Mouse (Mus musculus) myocyte (in vitro differentiated cells): ENCODE data around the gene Rapgef3. TPM values are rescaled to one million over a fixed set of nuclear protein-coding genes. Genes with fewer than 3 reads are reported as not detected.

Experiments used
- H3K27me3 ChIP-seq: one replicate; pipeline ENCODE4 v1.6.1; 2011; ENCODE audit not compliant: control insufficient read depth, insufficient read depth, insufficient read length
- H3K36me3 ChIP-seq: one replicate; pipeline ENCODE4 v1.6.1; 2011; ENCODE audit not compliant: control insufficient read depth, insufficient read depth
- H3K4me2 ChIP-seq: one replicate; pipeline ENCODE4 v1.6.1; 2011; ENCODE audit warnings: low read depth, control low read depth
- H3K4me3 ChIP-seq: one replicate; pipeline ENCODE4 v1.5.1; 2011; ENCODE audit warnings: mild to moderate bottlenecking, control low read depth, moderate library complexity
- H3K79me2 ChIP-seq: one replicate; pipeline ENCODE4 v1.6.1; 2011; ENCODE audit not compliant: control insufficient read depth, insufficient read depth
- H3ac ChIP-seq: one replicate; pipeline ENCODE4 v1.6.1; 2011; ENCODE audit not compliant: control insufficient read depth, insufficient read length
- CEBPB ChIP-seq: IDR thresholded peaks from 2 replicates; pipeline ENCODE4 v1.6.1; 2011; ENCODE audit warnings: mild to moderate bottlenecking, moderate library complexity; ENCODE audit not compliant: poor library complexity, insufficient read depth, severe bottlenecking
- E2F4 ChIP-seq: IDR thresholded peaks from one replicate; pipeline ENCODE4 v1.6.1; 2011; ENCODE audit warnings: mild to moderate bottlenecking, control low read depth, moderate library complexity; ENCODE audit not compliant: insufficient read depth
- MAX ChIP-seq: IDR thresholded peaks from one replicate; pipeline ENCODE4 v1.6.1; 2011; ENCODE audit warnings: low read depth, mild to moderate bottlenecking, control low read depth
- MYOD1 ChIP-seq, 3 experiments: IDR thresholded peaks; one replicate each; pipeline ENCODE4 v1.6.1; 2011; ENCODE audit warnings: control low read depth in 2 of 3, low read depth in 2 of 3, mild to moderate bottlenecking in 2 of 3, moderate library complexity in 1 of 3; ENCODE audit not compliant: insufficient read length in 2 of 3, control insufficient read depth in 1 of 3
- MYOG ChIP-seq, 3 experiments: IDR thresholded peaks; one replicate each; pipeline ENCODE4 v1.6.1; 2011; ENCODE audit warnings: control low read depth in 2 of 3, low read depth in 2 of 3, mild to moderate bottlenecking in 2 of 3; ENCODE audit not compliant: insufficient read length in 2 of 3, control insufficient read depth in 1 of 3, insufficient read depth in 1 of 3
- POLR2A ChIP-seq: IDR thresholded peaks from one replicate; pipeline ENCODE4 v1.6.1; 2011; ENCODE audit warnings: low read depth, mild to moderate bottlenecking, control low read depth, moderate library complexity; ENCODE audit not compliant: insufficient read length
- POLR2AphosphoS2 ChIP-seq: IDR thresholded peaks from one replicate; pipeline ENCODE4 v1.6.1; 2011; ENCODE audit warnings: low read depth, control low read depth; ENCODE audit not compliant: insufficient read length
- REST ChIP-seq: IDR thresholded peaks from one replicate; pipeline ENCODE4 v1.6.1; 2011; ENCODE audit warnings: mild to moderate bottlenecking, control low read depth, moderate library complexity; ENCODE audit not compliant: insufficient read depth, insufficient read length
- SRF ChIP-seq: IDR thresholded peaks from one replicate; pipeline ENCODE4 v1.6.1; 2011; ENCODE audit warnings: low read depth; ENCODE audit not compliant: control insufficient read depth, insufficient read length
- TCF12 ChIP-seq: IDR thresholded peaks from one replicate; pipeline ENCODE4 v1.6.1; 2011; ENCODE audit warnings: mild to moderate bottlenecking, control low read depth; ENCODE audit not compliant: poor library complexity, insufficient read depth, severe bottlenecking
- TCF3 ChIP-seq: IDR thresholded peaks from one replicate; pipeline ENCODE4 v1.6.1; 2011; ENCODE audit warnings: low read depth, control low read depth; ENCODE audit not compliant: insufficient read length
- USF1 ChIP-seq: IDR thresholded peaks from one replicate; pipeline ENCODE4 v1.6.1; 2011; ENCODE audit warnings: low read depth, mild to moderate bottlenecking, control low read depth, moderate library complexity
- polyA plus RNA-seq: library from polyadenylated mRNA; unstranded; fragments of >200 nt; fragmentation: generic; extraction: Trizol; gene quantifications from one replicate; pipeline ENCODE4 v1.2.1, GENCODE M21; 2012; ENCODE audit warnings: missing spikeins

The Rapgef3 gene
- polyA plus RNA-seq, 1 experiment = 1.2 TPM

GRCm38 (mm10) chr15:97746278-97746677 lies 21.5 kb downstream of the Rapgef3 start:
- no peak overlapping the region for H3K4me3 ChIP-seq
- no peak for TF ChIP-seq REST
- no peak for TF ChIP-seq MAX
- no peak for TF ChIP-seq TCF12
- no peak for TF ChIP-seq MYOG (IDR thresholded peaks at IDR 0.05; ENCODE audit: control insufficient read depth in 1 of 3, insufficient read depth in 1 of 3, insufficient read length in 2 of 3, low read depth in 2 of 3)
- TF ChIP-seq POLR2A = no peak
- no peak for TF ChIP-seq POLR2AphosphoS2
- no peak for TF ChIP-seq SRF
- no peak for TF ChIP-seq TCF3
- TF ChIP-seq USF1 = no peak
- no peak for TF ChIP-seq E2F4
- no peak for TF ChIP-seq MYOD1 (IDR thresholded peaks at IDR 0.05; ENCODE audit: control insufficient read depth in 1 of 3, insufficient read length in 2 of 3, low read depth in 2 of 3)
- TF ChIP-seq CEBPB = no peak
- no peak overlapping the region for H3ac ChIP-seq
- peaks cover 41% of the 10 kb centered on the region for H3K27me3 ChIP-seq
- no peaks in the 10 kb centered on the region for H3K79me2 ChIP-seq
- no peak overlapping the region for H3K4me2 ChIP-seq
- no peaks in the 10 kb centered on the region for H3K36me3 ChIP-seq

DNA sequence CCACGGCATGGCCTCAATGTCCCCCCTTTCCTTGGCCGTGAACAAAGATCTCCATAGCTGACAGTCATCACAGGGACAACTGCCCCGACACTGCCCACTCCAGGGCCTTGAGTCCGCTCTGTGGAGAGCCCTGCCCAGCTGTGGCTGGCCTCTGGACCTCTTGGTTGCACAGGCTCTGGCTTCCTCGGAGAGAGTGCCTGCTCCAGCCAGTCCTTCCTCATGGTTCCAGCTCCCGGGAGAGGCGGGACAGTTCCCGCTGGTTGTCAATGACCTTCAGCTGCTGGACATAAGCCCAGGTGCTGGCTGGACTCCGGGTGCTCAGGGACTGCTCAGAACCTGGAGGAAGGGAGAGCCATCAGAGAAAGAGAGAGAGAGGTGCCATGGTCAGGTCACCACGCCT lies 22.4 kb downstream of the Rapgef3 start:
- Histone ChIP-seq H3ac (no peak overlapping the region), H3K4me2 (no peak overlapping the region), H3K4me3 (no peak overlapping the region), H3K36me3 (no peaks in the 10 kb centered on the region), H3K27me3 (peaks cover 45% of the 10 kb centered on the region), H3K79me2 (no peaks in the 10 kb centered on the region)
- TF ChIP-seq POLR2AphosphoS2 (no peak), MAX (no peak), CEBPB (no peak), SRF (no peak), TCF3 (no peak), MYOD1 (IDR thresholded peaks at IDR 0.05; ENCODE audit: control insufficient read depth in 1 of 3, insufficient read length in 2 of 3, low read depth in 2 of 3) (no peak), POLR2A (no peak), REST (no peak), USF1 (no peak), E2F4 (no peak), MYOG (IDR thresholded peaks at IDR 0.05; ENCODE audit: control insufficient read depth in 1 of 3, insufficient read depth in 1 of 3, insufficient read length in 2 of 3, low read depth in 2 of 3) (no peak), TCF12 (no peak)

GRCm38 (mm10) chr15:97744930-97745329 lies 22.8 kb downstream of the Rapgef3 start:
- Histone ChIP-seq H3K4me2 (no peak overlapping the region), H3K36me3 (no peaks in the 10 kb centered on the region), H3K4me3 (no peak overlapping the region), H3ac (no peak overlapping the region), H3K79me2 (no peaks in the 10 kb centered on the region), H3K27me3 (peaks cover 45% of the 10 kb centered on the region)
- no peak for TF ChIP-seq MYOG (IDR thresholded peaks at IDR 0.05; ENCODE audit: control insufficient read depth in 1 of 3, insufficient read depth in 1 of 3, insufficient read length in 2 of 3, low read depth in 2 of 3)
- TF ChIP-seq USF1 = no peak
- TF ChIP-seq TCF3 = no peak
- no peak for TF ChIP-seq REST
- no peak for TF ChIP-seq POLR2A
- no peak for TF ChIP-seq SRF
- no peak for TF ChIP-seq MYOD1 (IDR thresholded peaks at IDR 0.05; ENCODE audit: control insufficient read depth in 1 of 3, insufficient read length in 2 of 3, low read depth in 2 of 3)
- TF ChIP-seq E2F4 = no peak
- no peak for TF ChIP-seq TCF12
- no peak for TF ChIP-seq POLR2AphosphoS2
- no peak for TF ChIP-seq MAX
- no peak for TF ChIP-seq CEBPB

DNA sequence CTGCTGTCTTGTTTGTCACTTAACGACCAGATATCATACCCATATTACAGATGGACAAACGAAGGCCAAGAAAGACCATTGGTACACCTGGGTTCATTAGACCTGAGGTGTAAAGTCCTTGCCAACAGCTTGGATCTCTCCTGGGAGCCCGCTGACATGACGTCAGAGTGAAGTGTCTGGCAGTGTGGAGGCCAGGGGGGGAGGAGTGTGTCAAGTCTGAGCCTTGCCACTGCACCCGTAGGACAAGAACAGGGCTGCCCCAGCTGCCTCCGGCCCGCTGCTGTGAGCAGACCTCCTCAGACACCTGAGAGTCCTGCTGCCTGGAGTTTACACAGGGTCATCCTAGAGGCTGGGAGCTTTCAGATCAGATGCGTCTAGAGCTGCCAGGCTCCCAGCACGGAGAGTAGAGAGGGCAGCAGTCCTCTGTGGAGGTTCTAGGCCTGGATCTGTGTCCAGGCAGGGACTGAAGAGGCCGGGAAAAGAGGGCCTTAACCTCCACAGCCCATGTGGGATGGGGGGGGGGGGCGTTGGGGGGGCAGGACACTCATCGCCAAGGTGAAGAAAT lies 23.7 kb downstream of the Rapgef3 start:
- H3ac ChIP-seq = no peak overlapping the region
- no peaks in the 10 kb centered on the region for H3K36me3 ChIP-seq
- H3K4me2 ChIP-seq = no peak overlapping the region
- H3K79me2 ChIP-seq = no peaks in the 10 kb centered on the region
- no peak overlapping the region for H3K4me3 ChIP-seq
- peaks cover 45% of the 10 kb centered on the region for H3K27me3 ChIP-seq
- TF ChIP-seq POLR2AphosphoS2 = no peak

GRCm38 (mm10) chr15:97743210-97743609 lies 24.6 kb downstream of the Rapgef3 start:
- no peaks in the 10 kb centered on the region for H3K79me2 ChIP-seq
- H3K36me3 ChIP-seq = no peaks in the 10 kb centered on the region
- H3K4me3 ChIP-seq = no peak overlapping the region
- peaks cover 41% of the 10 kb centered on the region for H3K27me3 ChIP-seq
- TF ChIP-seq POLR2A (no peak), USF1 (no peak), SRF (no peak), MYOD1 (IDR thresholded peaks at IDR 0.05; ENCODE audit: control insufficient read depth in 1 of 3, insufficient read length in 2 of 3, low read depth in 2 of 3) (no peak), TCF12 (no peak), POLR2AphosphoS2 (no peak), TCF3 (no peak), MYOG (IDR thresholded peaks at IDR 0.05; ENCODE audit: control insufficient read depth in 1 of 3, insufficient read depth in 1 of 3, insufficient read length in 2 of 3, low read depth in 2 of 3) (no peak), REST (no peak), MAX (no peak)
- H3K4me2 ChIP-seq = no peak overlapping the region
- no peak overlapping the region for H3ac ChIP-seq
